Comparison of ENCODE assay signal across 17 mouse cellular contexts in the genomic region with DNA sequence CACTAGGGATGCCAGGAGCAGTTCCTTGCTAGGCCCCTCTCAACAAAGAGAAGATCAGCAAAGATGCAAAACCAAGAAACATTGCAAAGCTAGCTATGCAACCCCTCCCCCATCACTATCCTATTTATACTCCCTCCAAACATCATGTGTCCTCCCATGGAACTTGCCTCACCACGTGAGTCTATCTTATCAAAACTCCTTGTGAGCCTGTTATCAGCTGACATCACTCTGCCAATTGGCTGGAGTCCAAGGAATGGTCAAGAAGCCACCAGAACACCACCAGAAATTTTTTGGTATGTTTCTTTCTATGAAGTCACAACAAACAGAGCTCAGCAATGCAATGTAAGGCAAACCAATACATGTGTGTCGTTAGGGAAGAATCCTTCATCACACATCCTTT.
"Had no signal": no experiment of that assay in that cellular context is flagged by ENCODE, and none has a peak within 500 bp of the region (broad histone marks: within the 10 kb centered on the region; RNA-seq: fewer than 3 reads in every experiment).

No protein-coding gene starts in this region.

- DNase-seq: retina, postnatal 1 day; right cerebral cortex, adult 18-20 months; right cerebral cortex, postnatal 14 days; right cerebral cortex, postnatal 25 days; right cerebral cortex, postnatal 4 days; spleen, adult 18-20 months; thymus, adult 18-20 months; thymus, adult 2 months; thymus, postnatal 14 days; thymus, postnatal 25 days; thymus, postnatal 36 days; thymus, postnatal 4 days had no signal

- H3K9ac ChIP-seq: neural tube, embryonic 12.5 days; neural tube, embryonic 13.5 days; neural tube, embryonic 15.5 days; stomach, embryonic 15.5 days had no signal

- H3K9me3 ChIP-seq: neural tube, embryonic 12.5 days; neural tube, embryonic 13.5 days; neural tube, embryonic 15.5 days; stomach, embryonic 15.5 days had no signal

- H3K4me2 ChIP-seq: neural tube, embryonic 12.5 days; neural tube, embryonic 13.5 days; neural tube, embryonic 15.5 days; stomach, embryonic 15.5 days had no signal

- H3K27ac ChIP-seq: neural tube, embryonic 12.5 days; neural tube, embryonic 13.5 days; neural tube, embryonic 15.5 days; stomach, embryonic 15.5 days; stomach, postnatal 0 days had no signal

- H3K27me3 ChIP-seq: neural tube, embryonic 12.5 days; neural tube, embryonic 13.5 days; neural tube, embryonic 15.5 days; stomach, embryonic 15.5 days had no signal

- H3K4me1 ChIP-seq: neural tube, embryonic 12.5 days; neural tube, embryonic 15.5 days; stomach, embryonic 15.5 days had no signal

- H3K36me3 ChIP-seq: stomach, embryonic 15.5 days had no signal

- H3K4me3 ChIP-seq: neural tube, embryonic 12.5 days; neural tube, embryonic 13.5 days; neural tube, embryonic 15.5 days; stomach, embryonic 15.5 days had no signal
